Mouse (Mus musculus) lung, postnatal 0 days (tissue): ENCODE data around the gene Dcst1. TPM values are rescaled to one million over a fixed set of nuclear protein-coding genes. Genes with fewer than 3 reads are reported as not detected.
A peak's percentile ranks its signal among the peaks of the same experiment; 100 is the strongest.

Source experiments
- ATAC-seq: fragments of 200-750 bp; cut with Nextera tagmentation; 2 replicates; pipeline ENCODE4 v1.8.0; 2017; ENCODE audit warnings: moderate library complexity
- DNase-seq: peaks from one replicate; pipeline ENCODE4 v3.0.0-alpha.2; 2016; ENCODE audit warnings: low spot score
- H3K27ac ChIP-seq: fragments of 300-500 bp; sonication (generic); 2 replicates; pipeline ENCODE4 v1.5.1; 2014; ENCODE audit warnings: antibody characterized with exemption, mild to moderate bottlenecking, low read length, mixed read lengths
- H3K27me3 ChIP-seq: fragments of 300-500 bp; sonication (generic); replicated peaks from 2 replicates; pipeline ENCODE4 v1.6.1; 2014; ENCODE audit warnings: low read length, mixed read lengths; ENCODE audit not compliant: insufficient read depth
- H3K36me3 ChIP-seq: fragments of 300-500 bp; sonication (generic); 2 replicates; pipeline ENCODE4 v1.6.1; 2014; ENCODE audit warnings: low read length, mixed read lengths; ENCODE audit not compliant: insufficient read depth
- H3K4me1 ChIP-seq: fragments of 300-500 bp; sonication (generic); 2 replicates; pipeline ENCODE4 v1.6.1; 2014; ENCODE audit warnings: antibody characterized with exemption, low read depth, low read length, mixed read lengths; ENCODE audit not compliant: insufficient read depth
- H3K4me2 ChIP-seq: fragments of 300-500 bp; sonication (generic); replicated peaks from 2 replicates; pipeline ENCODE4 v1.6.1; 2014; ENCODE audit warnings: low read depth, mild to moderate bottlenecking, low read length, moderate library complexity, mixed read lengths
- H3K4me3 ChIP-seq: fragments of 300-500 bp; sonication (generic); 2 replicates; pipeline ENCODE4 v1.5.1; 2014; ENCODE audit warnings: low read depth, low read length
- H3K9ac ChIP-seq: fragments of 300-500 bp; sonication (generic); replicated peaks from 2 replicates; pipeline ENCODE4 v1.6.1; 2014; ENCODE audit warnings: low read depth, mild to moderate bottlenecking
- H3K9me3 ChIP-seq: fragments of 300-500 bp; sonication (generic); 2 replicates; pipeline ENCODE4 v1.6.1; 2016; ENCODE audit warnings: low read length, mixed read lengths
- CTCF ChIP-seq: IDR thresholded peaks from 2 replicates; pipeline ENCODE4 v1.5.1; 2016; ENCODE audit warnings: antibody characterized with exemption, mild to moderate bottlenecking
- EP300 ChIP-seq: IDR thresholded peaks from 2 replicates; pipeline ENCODE4 v1.6.1; 2016; ENCODE audit warnings: antibody characterized with exemption, mild to moderate bottlenecking, control low read depth
- WGBS: fragments of 180-500 bp; shearing (Covaris S2); extraction: QIAGEN DNeasy Blood & Tissue Kit; methylation state at CpG from one replicate; pipeline ENCODE4 v1.1.7; 2014; 5-methylcytosine and 5-hydroxymethylcytosine counted together
- polyA plus RNA-seq: library from polyadenylated mRNA; unstranded; fragments of >200 nt; fragmentation: Nextera tagmentation; extraction: Ambion mirVana; gene quantifications from 2 replicates; pipeline ENCODE4 v1.2.1, GENCODE M21; 2015

The Dcst1 gene
- polyA plus RNA-seq, 1 experiment from 2014 or later = 0.11 TPM

- ATAC-seq (peak; percentile 58), DNase-seq (peak; percentile 80)
- WGBS = 8% methylated on average over 16 of the region's 26 CpGs
- no peaks in the 10 kb centered on the region for H3K36me3 ChIP-seq
- H3K9me3 ChIP-seq = no peaks in the 10 kb centered on the region
- H3K4me1 ChIP-seq = peaks cover 23% of the 10 kb centered on the region
- H3K27ac ChIP-seq = peak overlapping the region; percentile 89
- H3K9ac ChIP-seq = no peak overlapping the region
- peak overlapping the region; percentile 26 for H3K4me3 ChIP-seq
- TF ChIP-seq CTCF (peak; percentile 95), EP300 (no peak)
- H3K27me3 ChIP-seq = peaks cover 24% of the 10 kb centered on the region
- H3K4me2 ChIP-seq = peak overlapping the region; percentile 61
Observed at GRCm38 (mm10) chr3:89315195-89315929, 49.7 kb downstream of the Dcst1 start.

GRCm38 (mm10) chr3:89314791-89315190, 50.3 kb downstream of the Dcst1 start:
- Histone ChIP-seq H3K4me3 (peak overlapping the region; percentile 26; the same call in 1 of the 2 replicates), H3K4me1 (peaks cover 21% of the 10 kb centered on the region), H3K4me2 (peak overlapping the region; percentile 61), H3K27ac (peak overlapping the region; percentile 89), H3K9me3 (no peaks in the 10 kb centered on the region), H3K36me3 (no peaks in the 10 kb centered on the region), H3K27me3 (peaks cover 21% of the 10 kb centered on the region), H3K9ac (no peak overlapping the region)
- ATAC-seq (peak; percentile 70), DNase-seq (peak; percentile 74)
- 28% methylated on average over 2 of the region's 2 CpGs for WGBS
- TF ChIP-seq CTCF = no peak
- TF ChIP-seq EP300 = no peak

GRCm38 (mm10) chr3:89314340-89314739, 50.7 kb downstream of the Dcst1 start:
- Histone ChIP-seq H3K27ac (peak overlapping the region; percentile 89), H3K9ac (no peak overlapping the region), H3K4me3 (no peak overlapping the region), H3K27me3 (peaks cover 17% of the 10 kb centered on the region), H3K9me3 (no peaks in the 10 kb centered on the region), H3K4me2 (peak overlapping the region; percentile 61), H3K36me3 (no peaks in the 10 kb centered on the region), H3K4me1 (peaks cover 17% of the 10 kb centered on the region)
- TF ChIP-seq EP300 = no peak; the same call in 1 of the 2 replicates
- no peak for TF ChIP-seq CTCF
- WGBS = 33% methylated on average over 5 of the region's 5 CpGs
- ATAC-seq = peak; percentile 83
- peak; percentile 86 for DNase-seq

GRCm38 (mm10) chr3:89308089-89308488, 57.0 kb downstream of the Dcst1 start:
- peaks cover 2% of the 10 kb centered on the region; the same call in 1 of the 2 replicates for H3K4me1 ChIP-seq
- no peak overlapping the region for H3K4me2 ChIP-seq
- no peak overlapping the region for H3K4me3 ChIP-seq
- H3K27ac ChIP-seq = no peak overlapping the region
- TF ChIP-seq CTCF (peak; percentile 95), EP300 (no peak)
- DNase-seq (peak; percentile 86), ATAC-seq (peak; percentile 82)
- WGBS = 0% methylated on average over 9 of the region's 9 CpGs
- H3K36me3 ChIP-seq = no peaks in the 10 kb centered on the region
- no peaks in the 10 kb centered on the region for H3K9me3 ChIP-seq
- H3K9ac ChIP-seq = no peak overlapping the region
- no peaks in the 10 kb centered on the region for H3K27me3 ChIP-seq

- DNase-seq (no peak), ATAC-seq (peak; percentile 29)
- H3K9me3 ChIP-seq = no peaks in the 10 kb centered on the region
- peaks cover 2% of the 10 kb centered on the region; the same call in 1 of the 2 replicates for H3K4me1 ChIP-seq
- H3K4me2 ChIP-seq = no peak overlapping the region
- peak overlapping the region; percentile 27; the same call in 1 of the 2 replicates for H3K27ac ChIP-seq
- H3K27me3 ChIP-seq = no peaks in the 10 kb centered on the region
- 48% methylated on average over 8 of the region's 8 CpGs for WGBS
- H3K4me3 ChIP-seq = no peak overlapping the region
- no peaks in the 10 kb centered on the region for H3K36me3 ChIP-seq
- no peak for TF ChIP-seq CTCF
- no peak overlapping the region for H3K9ac ChIP-seq
Observed at GRCm38 (mm10) chr3:89305551-89306325, 59.3 kb downstream of the Dcst1 start.

GRCm38 (mm10) chr3:89305105-89305504, 59.9 kb downstream of the Dcst1 start:
- no peaks in the 10 kb centered on the region for H3K36me3 ChIP-seq
- H3K4me2 ChIP-seq = no peak overlapping the region
- H3K4me3 ChIP-seq = no peak overlapping the region
- ATAC-seq = no peak
- 54% methylated on average over 4 of the region's 4 CpGs for WGBS
- H3K4me1 ChIP-seq = peaks cover 2% of the 10 kb centered on the region; the same call in 1 of the 2 replicates
- no peaks in the 10 kb centered on the region for H3K27me3 ChIP-seq
- TF ChIP-seq EP300 = no peak
- TF ChIP-seq CTCF = no peak
- H3K27ac ChIP-seq = peak overlapping the region; percentile 27; the same call in 1 of the 2 replicates
- DNase-seq = no peak
- no peak overlapping the region for H3K9ac ChIP-seq
- no peaks in the 10 kb centered on the region for H3K9me3 ChIP-seq
